Mouse (Mus musculus) left cerebral cortex, postnatal 14 days (tissue): ENCODE results near the gene Gm21987. TPM values are rescaled to one million over a fixed set of nuclear protein-coding genes. Genes with fewer than 3 reads are reported as not detected.
A peak's percentile ranks its signal among the peaks of the same experiment; 100 is the strongest.

Source experiments
- DNase-seq, 2 experiments: peaks; one replicate each; pipeline ENCODE4 v3.0.0; 2021 to 2022; ENCODE audit warnings: low spot score in 2 of 2, mixed read lengths in 1 of 2
- intact Hi-C: fragments of 180-260 bp; cut with DNase I; formaldehyde crosslinking; loops from one replicate; pipeline ENCODE4 v1.15.1; 2025
- total RNA-seq, 2 experiments: library from RNA; stranded (reverse); gene quantifications; 2 replicates each; pipeline ENCODE4 v1.2.3; 2021

The Gm21987 gene
- total RNA-seq, 2 experiments from 2014 or later: not detected

GRCm38 (mm10) chr16:38347588-38347987 lies 748 bp downstream of the Gm21987 start:
- intact Hi-C loops: loop anchor here (2.0 to 5.0 kb wide), 2 partner anchors 135 to 159 kb away; no protein-coding TSS in a partner anchor
- DNase-seq: no peak

DNA sequence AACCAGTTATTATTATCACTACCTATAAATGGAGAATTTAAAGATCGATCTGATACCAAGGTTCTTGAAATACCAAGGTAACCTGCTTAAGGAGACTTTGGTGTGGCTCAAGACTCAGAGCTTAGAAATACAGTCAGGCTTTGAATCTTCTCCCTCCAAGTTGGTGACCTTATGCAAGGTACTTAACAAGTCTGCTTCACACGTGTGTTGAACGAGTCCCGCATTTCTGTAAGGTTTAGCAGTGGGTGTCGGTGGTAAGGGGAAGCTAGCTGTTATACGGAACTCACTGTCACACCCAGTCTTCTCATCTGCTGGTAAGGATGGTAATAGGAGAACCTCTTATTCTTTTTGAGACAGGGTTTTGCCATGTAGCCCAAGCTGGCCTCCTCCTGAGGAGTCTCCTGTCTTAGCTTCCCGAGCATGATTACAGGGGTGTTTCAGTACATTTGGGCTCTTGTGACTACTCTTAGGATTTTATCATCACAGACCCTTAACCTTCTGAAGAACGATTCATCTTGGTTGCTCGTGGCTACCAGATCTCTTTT lies 1.4 kb downstream of the Gm21987 start:
- intact Hi-C loops: loop anchor here (5.0 kb wide), 1 partner anchor 134 kb away; no protein-coding TSS in a partner anchor
- no peak for DNase-seq

- DNase-seq: no peak
- intact Hi-C loops: loop anchor here (5.0 kb wide), 1 partner anchor 132 kb away; no protein-coding TSS in a partner anchor
Observed at GRCm38 (mm10) chr16:38349881-38350280, 3.0 kb downstream of the Gm21987 start.

- intact Hi-C loops: no loop called here
- DNase-seq: no peak
Observed at GRCm38 (mm10) chr16:38350361-38350855, 3.6 kb downstream of the Gm21987 start.

- intact Hi-C loops: no loop called here
- DNase-seq: no peak
Observed at GRCm38 (mm10) chr16:38350939-38351338, 4.1 kb downstream of the Gm21987 start.

DNA sequence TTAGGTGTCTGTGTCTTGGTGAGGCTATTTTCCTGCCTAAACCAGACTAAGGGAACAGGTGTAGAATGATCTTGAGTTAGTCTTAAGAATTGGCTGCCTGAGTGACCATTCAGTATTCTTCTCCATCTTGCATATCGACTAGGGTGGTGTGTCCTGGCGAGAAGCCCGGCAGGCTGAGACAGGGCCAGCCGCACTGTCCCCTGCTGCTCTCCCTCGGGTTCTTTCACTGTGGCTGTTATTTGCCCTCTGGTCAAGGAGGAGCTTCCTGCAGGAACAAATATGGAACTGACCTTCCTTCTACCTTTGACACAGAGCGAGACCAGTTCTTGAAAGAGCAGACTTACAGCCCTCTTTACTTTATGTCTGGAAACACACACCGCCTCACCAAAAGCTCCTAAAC lies 5.2 kb downstream of the Gm21987 start:
- intact Hi-C loops: no loop called here
- no peak for DNase-seq

DNA sequence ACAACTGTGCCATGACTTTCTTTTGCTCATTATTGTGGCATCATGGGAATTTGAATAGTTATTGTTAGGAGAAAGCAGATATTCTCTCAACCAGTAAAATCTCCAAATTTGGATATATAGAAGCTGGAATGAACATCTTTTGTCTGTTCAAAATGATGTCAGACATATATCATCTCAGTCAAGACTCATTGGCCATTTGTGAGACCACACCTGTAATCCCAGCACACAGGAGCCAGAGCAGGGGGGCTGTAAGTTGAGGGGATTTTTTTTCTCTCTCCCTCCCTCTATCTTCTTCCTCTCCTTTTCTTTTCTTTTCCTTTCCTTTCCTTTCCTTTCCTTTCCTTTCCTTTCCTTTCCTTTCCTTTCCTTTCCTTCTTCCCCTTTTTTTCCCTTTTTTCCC lies 6.0 kb downstream of the Gm21987 start:
- intact Hi-C loops: no loop called here
- no peak for DNase-seq

DNA sequence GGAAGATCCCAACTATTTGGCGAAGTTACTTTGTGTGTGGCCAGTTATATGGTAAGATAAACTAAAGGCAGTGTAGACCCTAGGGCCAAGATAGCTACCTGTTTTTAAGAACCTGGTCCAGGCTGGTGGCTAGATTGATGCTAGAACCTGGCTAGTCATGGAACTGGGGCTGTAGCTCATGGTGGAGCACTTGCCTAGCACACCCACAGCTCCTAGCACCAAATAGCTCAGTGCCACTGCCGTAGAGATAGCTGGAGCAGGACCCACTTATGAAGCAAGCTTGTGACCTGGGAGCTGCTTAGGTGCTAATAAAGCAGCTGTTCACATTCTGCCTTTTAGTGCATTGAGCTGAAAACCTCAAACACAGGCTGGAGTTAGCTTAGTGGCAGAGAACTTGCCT lies 6.8 kb downstream of the Gm21987 start:
- intact Hi-C loops: no loop called here
- DNase-seq: no peak

GRCm38 (mm10) chr16:38354185-38354913 lies 7.5 kb downstream of the Gm21987 start:
- intact Hi-C loops: no loop called here
- no peak for DNase-seq

- intact Hi-C loops: no loop called here
- DNase-seq: no peak
Observed at GRCm38 (mm10) chr16:38358256-38358812, 11.5 kb downstream of the Gm21987 start.

- intact Hi-C loops: no loop called here
Observed at GRCm38 (mm10) chr16:38359241-38359640, 12.4 kb downstream of the Gm21987 start.

GRCm38 (mm10) chr16:38359857-38360256 lies 13.0 kb downstream of the Gm21987 start:
- no peak for DNase-seq
- intact Hi-C loops: no loop called here

More at GRCm38 (mm10) chr16:38359241-38359640, 12.4 kb downstream of the Gm21987 start:
- DNase-seq: no peak

- DNase-seq: no peak
- intact Hi-C loops: no loop called here
Observed at GRCm38 (mm10) chr16:38360317-38360716, 13.5 kb downstream of the Gm21987 start.

- intact Hi-C loops: no loop called here
- no peak for DNase-seq
Observed at GRCm38 (mm10) chr16:38361933-38362332, 15.1 kb downstream of the Gm21987 start, which contains the start of gene Popdc2. TSS of gene Popdc2 (plus strand) at chr16:38362209.

GRCm38 (mm10) chr16:38362493-38363255 lies 15.8 kb downstream of the Gm21987 start:
- DNase-seq: no peak
- intact Hi-C loops: no loop called here

DNA sequence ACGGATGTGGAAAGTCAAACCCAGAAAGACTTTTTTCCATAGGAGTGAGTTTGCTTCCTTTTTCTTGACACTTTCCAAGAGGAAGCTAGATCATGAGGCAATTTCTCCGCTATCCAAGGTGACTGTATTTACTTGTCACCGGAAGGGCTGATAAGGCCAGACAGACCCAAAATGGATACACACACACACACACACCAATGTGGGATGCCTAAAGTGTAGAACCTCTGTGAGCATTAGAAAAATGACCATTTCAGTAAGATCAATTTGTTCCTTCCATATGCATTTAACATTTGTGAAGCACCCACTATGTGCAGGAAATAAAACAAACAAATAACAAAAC lies 16.4 kb downstream of the Gm21987 start:
- no peak for DNase-seq
- intact Hi-C loops: no loop called here

GRCm38 (mm10) chr16:38363657-38364056 lies 16.8 kb downstream of the Gm21987 start:
- intact Hi-C loops: no loop called here

GRCm38 (mm10) chr16:38365390-38365789 lies 18.6 kb downstream of the Gm21987 start:
- DNase-seq: no peak
- intact Hi-C loops: no loop called here

More at GRCm38 (mm10) chr16:38363657-38364056, 16.8 kb downstream of the Gm21987 start:
- DNase-seq: no peak

GRCm38 (mm10) chr16:38366231-38366630 lies 19.4 kb downstream of the Gm21987 start:
- peak in 1 of 2 experiments; percentile 17 for DNase-seq
- intact Hi-C loops: no loop called here

DNA sequence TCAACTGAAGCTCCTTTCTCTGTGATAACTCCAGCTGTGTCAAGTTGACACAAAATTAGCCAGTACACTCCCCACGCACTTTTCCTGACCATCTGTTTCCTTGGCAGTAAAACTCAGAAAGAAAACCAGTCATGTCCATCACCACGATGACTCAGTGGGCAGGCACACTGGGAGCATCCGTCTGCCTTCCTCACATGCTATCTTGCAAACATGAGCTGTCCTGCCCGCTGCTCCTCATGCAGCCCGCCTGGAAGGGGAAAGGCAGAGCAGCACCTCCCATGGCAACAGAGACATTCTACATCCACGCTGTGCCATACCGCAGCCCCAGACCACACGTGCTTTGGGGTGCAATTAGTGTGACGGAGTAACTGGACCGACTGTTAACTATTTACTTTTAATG lies 21.5 kb downstream of the Gm21987 start:
- peak; percentile 76 to 88 for DNase-seq
- intact Hi-C loops: no loop called here
